Mouse (Mus musculus) heart, adult 2 months (tissue): ENCODE measurements around the gene Tm4sf20.

ENCODE experiments used
- CTCF ChIP-seq: fragments of 200-600 bp; IDR thresholded peaks from 2 replicates; pipeline ENCODE4 v1.8.1; 2022; ENCODE audit warnings: antibody characterized with exemption, mild to moderate bottlenecking, moderate library complexity
- EP300 ChIP-seq: fragments of 200-500 bp; IDR thresholded peaks from 2 replicates; pipeline ENCODE4 v1.6.1; 2011; ENCODE audit warnings: low read depth, low read length, control low read depth; ENCODE audit not compliant: insufficient read depth
- POLR2A ChIP-seq: fragments of 200-500 bp; IDR thresholded peaks from 2 replicates; pipeline ENCODE4 v1.6.1; 2011; ENCODE audit warnings: mild to moderate bottlenecking, low read depth, low read length, control low read depth; ENCODE audit not compliant: insufficient read depth

DNA sequence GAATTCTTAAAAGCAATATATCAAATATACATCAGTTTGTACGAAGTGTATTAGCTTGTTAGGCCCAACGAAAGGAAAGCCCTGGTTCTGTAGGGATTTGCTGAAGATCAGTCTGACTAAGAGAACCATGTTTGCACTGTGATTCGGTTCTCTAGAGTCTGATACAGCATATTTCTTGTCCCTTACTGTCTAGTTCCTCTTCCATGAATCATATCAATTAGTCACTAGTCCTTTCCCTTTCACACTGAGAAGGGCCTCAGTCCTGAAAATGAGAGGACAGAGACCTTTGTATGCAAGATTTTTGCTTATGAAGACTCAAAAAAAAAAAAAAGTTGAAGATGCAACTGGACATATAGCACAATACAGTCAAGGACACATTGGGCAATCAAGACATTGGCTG, 24.8 kb upstream of the Tm4sf20 start:
- TF ChIP-seq POLR2A (no peak), CTCF (no peak), EP300 (no peak)
